Mouse (Mus musculus) liver, adult 2 months (tissue): ENCODE data around the gene Klrk1.

Experiments
- CTCF ChIP-seq: fragments of 200-500 bp; IDR thresholded peaks from 2 replicates; pipeline ENCODE4 v1.5.1; 2011; ENCODE audit warnings: low read depth, low read length, control low read depth
- POLR2A ChIP-seq: fragments of 200-500 bp; IDR thresholded peaks from 2 replicates; pipeline ENCODE4 v1.6.1; 2011; ENCODE audit warnings: low read length, control low read depth; ENCODE audit not compliant: insufficient read depth; ENCODE audit errors: extremely low read depth

- no peak for TF ChIP-seq CTCF
- no peak for TF ChIP-seq POLR2A
Measured at GRCm38 (mm10) chr6:129623735-129624134, at the start of gene Klrk1.
